In the genomic region with DNA sequence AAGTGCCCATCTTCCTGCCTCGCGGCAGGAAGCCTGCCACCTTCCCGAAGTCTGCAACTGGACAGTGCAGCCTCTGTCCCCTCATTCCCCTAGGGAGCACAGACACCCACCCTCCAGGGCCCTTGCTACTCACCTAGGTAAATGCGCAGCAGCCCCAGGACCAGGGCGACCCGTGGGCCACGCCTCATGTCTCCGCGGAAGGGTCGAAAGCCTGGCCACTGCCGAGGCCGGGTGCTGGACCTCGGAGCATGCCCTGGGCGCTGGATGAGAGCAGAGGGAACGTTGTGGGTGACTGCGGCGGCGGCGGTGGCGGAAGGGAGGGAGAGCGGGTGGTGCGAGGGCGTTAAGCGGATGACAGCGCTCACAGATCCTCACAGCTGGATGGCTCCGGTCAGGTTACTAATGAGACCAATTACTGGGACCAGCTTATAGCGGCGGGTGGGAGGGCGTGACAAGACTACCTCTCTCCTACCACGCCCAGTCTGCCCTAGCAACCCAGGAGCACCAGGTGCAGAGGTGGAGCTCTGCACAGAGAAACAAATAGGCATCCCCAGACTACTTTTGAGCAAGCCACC, we compare ENCODE assay signal across 8 mouse cellular contexts. TPM values are rescaled to one million over a fixed set of nuclear protein-coding genes. Genes with fewer than 3 reads are reported as not detected.
A peak's percentile ranks its signal among the peaks of the same experiment; 100 is the strongest.
DNase-seq lines count a peak whose midpoint lies in the region; ATAC-seq and TF ChIP-seq lines count a peak whose summit lies in the region.

TSS of gene Cdhr1 (minus strand) at position 392 of the 575 bp plus-strand sequence.

- peak; percentile 79 for ATAC-seq in hindbrain, embryonic 16.5 days
- ATAC-seq in liver, embryonic 12.5 days, result no peak

- H3K27ac ChIP-seq in cerebellum, adult 2 months (ENCODE audit: insufficient read depth, low read length), result no peak within 1 kb of the TSS
- H3K27ac ChIP-seq in embryonic facial prominence, embryonic 10.5 days (replicated peaks), result peak within 1 kb of the TSS; percentile 40; the same call in 1 of the 2 replicates
- H3K27ac ChIP-seq in hindbrain, embryonic 16.5 days (ENCODE audit: low read depth, low read length), result no peak within 1 kb of the TSS
- no peak within 1 kb of the TSS for H3K27ac ChIP-seq in liver, embryonic 12.5 days

- peak within 1 kb of the TSS; percentile 69 for H3K9ac ChIP-seq in hindbrain, embryonic 16.5 days (ENCODE audit: low read depth, low read length)
- no peak within 1 kb of the TSS for H3K9ac ChIP-seq in liver, embryonic 12.5 days

- DNase-seq in cerebellum, adult 2 months, result peak in 1 of 2 experiments; percentile 18
- no peak for DNase-seq in cerebellum, adult 9-10 months
- peak; percentile 4 for DNase-seq in 3134 (ENCODE audit: extremely low read depth, insufficient read length, low spot score)
- peak; percentile 64 for DNase-seq in embryonic facial prominence, embryonic 10.5 days (ENCODE audit: low spot score)
- peak; percentile 18 for DNase-seq in right cerebral cortex, postnatal 14 days
- no peak for DNase-seq in thymus, postnatal 36 days

- no peak for TF ChIP-seq POLR2A in cerebellum, adult 2 months (IDR thresholded peaks at IDR 0.05; ENCODE audit: borderline replicate concordance, insufficient read depth, low read length)

- H3K4me1 ChIP-seq in cerebellum, adult 2 months (ENCODE audit: control insufficient read depth, insufficient read depth, low read length), result peaks cover 12% of the 10 kb centered on the region
- peaks cover 12% of the 10 kb centered on the region for H3K4me1 ChIP-seq in embryonic facial prominence, embryonic 10.5 days
- peaks cover 5% of the 10 kb centered on the region for H3K4me1 ChIP-seq in hindbrain, embryonic 16.5 days (ENCODE audit: control insufficient read depth, insufficient read depth, low read depth, low read length)
- H3K4me1 ChIP-seq in liver, embryonic 12.5 days, result no peaks in the 10 kb centered on the region

- H3K36me3 ChIP-seq in embryonic facial prominence, embryonic 10.5 days (replicated peaks), result no peaks in the 10 kb centered on the region
- H3K36me3 ChIP-seq in hindbrain, embryonic 16.5 days (ENCODE audit: control insufficient read depth, insufficient read depth, low read length), result no peaks in the 10 kb centered on the region
- H3K36me3 ChIP-seq in liver, embryonic 12.5 days, result no peaks in the 10 kb centered on the region

- no peak for TF ChIP-seq CTCF in cerebellum, adult 2 months (IDR thresholded peaks at IDR 0.05; ENCODE audit: borderline replicate concordance, insufficient read depth, low read depth, low read length)

- under 1% methylated on average over 30 of the region's 30 CpGs for WGBS in cerebellum, adult 2 months
- WGBS in embryonic facial prominence, embryonic 10.5 days, result under 1% methylated on average over 30 of the region's 30 CpGs
- WGBS in hindbrain, embryonic 16.5 days, result under 1% methylated on average over 30 of the region's 30 CpGs
- WGBS in liver, embryonic 12.5 days (ENCODE audit: insufficient replicate concordance), result 2% methylated on average over 26 of the region's 30 CpGs

- no peaks in the 10 kb centered on the region for H3K9me3 ChIP-seq in embryonic facial prominence, embryonic 10.5 days
- H3K9me3 ChIP-seq in hindbrain, embryonic 16.5 days (ENCODE audit: control insufficient read depth, low read length), result no peaks in the 10 kb centered on the region
- no peaks in the 10 kb centered on the region for H3K9me3 ChIP-seq in liver, embryonic 12.5 days (replicated peaks)

- H3K27me3 ChIP-seq in cerebellum, adult 2 months (ENCODE audit: control insufficient read depth, insufficient read depth, low read length), result no peaks in the 10 kb centered on the region; the same call in 1 of the 2 replicates
- peaks cover 47% of the 10 kb centered on the region for H3K27me3 ChIP-seq in embryonic facial prominence, embryonic 10.5 days (replicated peaks; ENCODE audit: low read depth, poor library complexity, severe bottlenecking)
- H3K27me3 ChIP-seq in hindbrain, embryonic 16.5 days (replicated peaks; ENCODE audit: control insufficient read depth, insufficient read depth, low read length), result no peaks in the 10 kb centered on the region
- peaks cover 54% of the 10 kb centered on the region for H3K27me3 ChIP-seq in liver, embryonic 12.5 days (replicated peaks)

- H3K4me2 ChIP-seq in hindbrain, embryonic 16.5 days (ENCODE audit: low read length), result peak within 1 kb of the TSS; percentile 92
- H3K4me2 ChIP-seq in liver, embryonic 12.5 days, result peak within 1 kb of the TSS; percentile 43

- H3K4me3 ChIP-seq in cerebellum, adult 2 months (replicated peaks; ENCODE audit: insufficient read depth, low read depth, low read length), result peak within 1 kb of the TSS; percentile 44
- peak within 1 kb of the TSS; percentile 53 for H3K4me3 ChIP-seq in embryonic facial prominence, embryonic 10.5 days
- peak within 1 kb of the TSS; percentile 48 for H3K4me3 ChIP-seq in hindbrain, embryonic 16.5 days (ENCODE audit: low read length)
- no peak within 1 kb of the TSS; the same call in 1 of the 2 replicates for H3K4me3 ChIP-seq in liver, embryonic 12.5 days

RNA-seq across cellular contexts. Expression of gene Cdhr1, which starts in this region (rescaled TPM):
- 1.0 and 1.1 TPM in 2 replicates for polyA plus RNA-seq in cerebellum, adult 2 months (2012; rRNA removed)
- 1.5 and 2.9 TPM in 2 replicates for polyA plus RNA-seq in embryonic facial prominence, embryonic 10.5 days (2016; fragmentation: Nextera tagmentation; extraction: Ambion mirVana)
- polyA plus RNA-seq in hindbrain, embryonic 16.5 days (2015; fragmentation: Nextera tagmentation; extraction: Ambion mirVana), result 5.5 and 6.2 TPM in 2 replicates
- polyA plus RNA-seq in liver, embryonic 12.5 days (2016; fragmentation: Nextera tagmentation; extraction: Ambion mirVana), result not detected in 2 replicates

Comparison
In these comparisons a context has a peak if more than half of its experiments do, and no peak if none do; other contexts are left out.
1. DNase-seq: peak in 3134 (single experiment), embryonic facial prominence, embryonic 10.5 days (single experiment) and right cerebral cortex, postnatal 14 days (single experiment); none in cerebellum, adult 9-10 months (single experiment) and thymus, postnatal 36 days (0 of 2).